In the genomic region with DNA sequence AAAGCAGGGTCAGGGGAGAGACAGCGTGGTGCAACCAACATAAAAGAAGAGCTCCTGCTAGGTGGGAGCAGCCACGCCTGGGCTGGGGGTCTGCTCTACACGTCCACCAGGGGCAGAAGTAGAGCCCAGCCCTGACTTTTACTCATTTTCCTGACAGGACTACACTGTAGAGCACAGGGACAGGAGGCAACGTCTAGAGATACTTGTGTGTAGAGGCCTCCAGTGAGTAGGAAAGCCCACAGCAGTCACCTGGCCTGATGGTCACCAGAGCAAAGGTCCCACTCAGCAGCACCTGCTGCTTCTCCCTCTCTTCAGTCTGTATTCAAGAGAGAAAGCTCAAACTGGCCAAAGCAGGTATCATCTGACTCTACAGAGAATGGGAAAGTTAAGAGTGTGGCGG, we compare ENCODE assay signal across 34 mouse cellular contexts. TPM values are rescaled to one million over a fixed set of nuclear protein-coding genes. Genes with fewer than 3 reads are reported as not detected.
"Had no signal": no experiment of that assay in that cellular context is flagged by ENCODE, and none has a peak within 500 bp of the region (broad histone marks: within the 10 kb centered on the region; RNA-seq: fewer than 3 reads in every experiment).

No protein-coding gene starts in this region.

- H3K27me3 ChIP-seq: limb, embryonic 12.5 days; limb, embryonic 13.5 days; limb, embryonic 15.5 days; liver, embryonic 13.5 days; liver, embryonic 15.5 days; lung, embryonic 15.5 days; megakaryocyte, embryonic 14.5 days; midbrain, embryonic 12.5 days; midbrain, embryonic 13.5 days; midbrain, embryonic 15.5 days; neural tube, embryonic 12.5 days; neural tube, embryonic 13.5 days had no signal

- ATAC-seq: liver, postnatal 0 days; lung, postnatal 0 days; midbrain, embryonic 13.5 days; midbrain, embryonic 15.5 days; midbrain, embryonic 16.5 days had no signal

- H3K4me3 ChIP-seq: limb, embryonic 10.5 days; limb, embryonic 12.5 days; limb, embryonic 13.5 days; limb, embryonic 15.5 days; liver, embryonic 13.5 days; liver, embryonic 15.5 days; lung, embryonic 15.5 days; megakaryocyte, embryonic 14.5 days; midbrain, embryonic 10.5 days; midbrain, embryonic 12.5 days; midbrain, embryonic 13.5 days; midbrain, embryonic 15.5 days; myocyte; neural tube, embryonic 12.5 days; neural tube, embryonic 13.5 days had no signal

- DNase-seq: left cerebral cortex, postnatal 4 days; liver; liver, embryonic 13.5 days; liver, postnatal 0 days; lung, adult 18-20 months; lung, adult 2 months; lung, embryonic 14.5 days; lung, postnatal 10 days; lung, postnatal 14 days; lung, postnatal 36 days; lung, postnatal 4 days; midbrain, embryonic 14.5 days had no signal

- H3K4me1 ChIP-seq: limb, embryonic 10.5 days; limb, embryonic 12.5 days; limb, embryonic 13.5 days; limb, embryonic 15.5 days; liver, embryonic 13.5 days; liver, embryonic 15.5 days; lung, embryonic 15.5 days; midbrain, embryonic 10.5 days; midbrain, embryonic 12.5 days; midbrain, embryonic 13.5 days; midbrain, embryonic 15.5 days; neural tube, embryonic 12.5 days; neural tube, embryonic 13.5 days had no signal

- H3K4me2 ChIP-seq: limb, embryonic 12.5 days; limb, embryonic 13.5 days; limb, embryonic 15.5 days; liver, embryonic 11.5 days; liver, embryonic 13.5 days; liver, embryonic 15.5 days; lung, embryonic 14.5 days; lung, embryonic 15.5 days; midbrain, embryonic 11.5 days; midbrain, embryonic 12.5 days; midbrain, embryonic 13.5 days; midbrain, embryonic 15.5 days; neural tube, embryonic 12.5 days; neural tube, embryonic 13.5 days had no signal

- H3K9ac ChIP-seq: limb, embryonic 12.5 days; limb, embryonic 13.5 days; limb, embryonic 15.5 days; liver, embryonic 13.5 days; liver, embryonic 14.5 days; liver, embryonic 15.5 days; liver, postnatal 0 days; lung, embryonic 14.5 days; lung, embryonic 15.5 days; midbrain, embryonic 12.5 days; midbrain, embryonic 13.5 days; midbrain, embryonic 15.5 days; neural tube, embryonic 12.5 days; neural tube, embryonic 13.5 days had no signal

- H3K27ac ChIP-seq: limb, embryonic 10.5 days; limb, embryonic 12.5 days; limb, embryonic 13.5 days; limb, embryonic 15.5 days; liver, embryonic 13.5 days; liver, embryonic 14.5 days; liver, embryonic 15.5 days; lung, embryonic 15.5 days; macrophage; midbrain, embryonic 10.5 days; midbrain, embryonic 12.5 days; midbrain, embryonic 13.5 days; midbrain, embryonic 15.5 days; neural tube, embryonic 12.5 days; neural tube, embryonic 13.5 days had no signal

- H3K9me3 ChIP-seq: limb, embryonic 10.5 days; limb, embryonic 12.5 days; limb, embryonic 13.5 days; limb, embryonic 15.5 days; liver, embryonic 13.5 days; liver, embryonic 15.5 days; lung, embryonic 15.5 days; megakaryocyte, embryonic 14.5 days; midbrain, embryonic 10.5 days; midbrain, embryonic 12.5 days; midbrain, embryonic 13.5 days; midbrain, embryonic 15.5 days; neural tube, embryonic 12.5 days; neural tube, embryonic 13.5 days had no signal

RNA-seq across cellular contexts. Expression of gene Ccdc96, which starts 21.3 kb away (rescaled TPM):
- total RNA-seq: liver, adult 2 months; monocyte, adult 5-6 weeks had no signal
- polyA plus RNA-seq: liver, adult 2 months had no signal
